Mouse (Mus musculus): ENCODE measurements around the gene 1700019D03Rik.

- TF ChIP-seq CTCF (IDR thresholded peaks at IDR 0.05) (no peak), POLR2A (IDR thresholded peaks at IDR 0.05; ENCODE audit: insufficient read depth, low read depth, low read length) (no peak)
These were observed 55.4 kb downstream of the 1700019D03Rik start for GRCm38 (mm10) chr1:52964581-52964980.

All from heart, adult 2 months (tissue).